Mouse (Mus musculus): ENCODE data around the gene Dnajc3. TPM values are rescaled to one million over a fixed set of nuclear protein-coding genes. Genes with fewer than 3 reads are reported as not detected.

Dnajc3 gene
- total and polyA plus RNA-seq, 3 experiments, result 29.0 to 40.6 (median 31.6) TPM

DNA sequence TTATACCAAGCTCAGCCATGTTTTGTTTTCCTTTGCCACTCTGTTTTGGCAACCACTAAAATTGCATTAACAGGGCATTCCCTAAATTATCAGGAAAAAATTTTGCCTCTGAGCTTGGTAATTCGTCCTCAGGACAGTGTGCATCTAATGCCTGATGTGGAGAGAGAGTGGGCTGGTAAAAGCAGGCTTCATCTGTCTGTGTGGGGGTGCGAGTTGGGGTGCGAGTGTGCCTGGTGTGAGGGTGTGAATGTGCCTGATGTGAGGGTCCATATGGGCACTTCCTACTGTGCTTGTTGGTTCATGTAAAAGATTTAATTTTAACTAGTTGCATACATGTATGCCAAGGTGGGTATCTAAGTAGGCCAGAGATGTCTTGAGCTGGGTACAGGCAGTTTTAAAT is 34.4 kb upstream of the Dnajc3 start:
- Histone ChIP-seq H3K36me3 (replicated peaks in 1 of 2; ENCODE audit: control insufficient read depth in 1 of 2, insufficient read depth in 1 of 2, low read length in 1 of 2) (peaks cover 0 to 3% of the 10 kb centered on the region in 2 experiments), H3K9ac (ENCODE audit: insufficient read depth, low read depth) (no peak overlapping the region), H3K4me3 (replicated peaks in 1 of 3; ENCODE audit: low read depth in 2 of 3, low read length in 2 of 3, poor library complexity in 1 of 3) (no peak overlapping the region), H3K27me3 (replicated peaks) (no peaks in the 10 kb centered on the region), H3K79me2 (replicated peaks; ENCODE audit: control insufficient read depth, extremely low read depth, insufficient read depth, poor library complexity, severe bottlenecking) (no peaks in the 10 kb centered on the region), H3K27ac (ENCODE audit: insufficient read depth, low read depth) (no peak overlapping the region), H3K4me2 (ENCODE audit: insufficient read depth, low read depth, poor library complexity, severe bottlenecking) (no peak overlapping the region), H3K9me3 (replicated peaks; ENCODE audit: low read length) (peaks cover 6% of the 10 kb centered on the region), H3K4me1 (ENCODE audit: control insufficient read depth in 1 of 2, insufficient read depth in 2 of 2) (no peaks in the 10 kb centered on the region)
- in situ Hi-C loops (cut with MboI; ENCODE audit: low pct_ligation_motif_present, low pct_unique_long_range_greater_than_20kb, low sequenced_read_pairs) (no loop called here), dilution Hi-C loops (cut with MboI; ENCODE audit: extremely low pct_ligation_motif_present, extremely low pct_unique_long_range_greater_than_20kb, low sequenced_read_pairs) (no loop called here)
- TF ChIP-seq ELF1 (IDR thresholded peaks at IDR 0.05; ENCODE audit: low read depth, low read length), result no peak
- TF ChIP-seq POLR2A (IDR thresholded peaks at IDR 0.05; ENCODE audit: low read depth, low read length), result no peak
- no peak for DNase-seq (ENCODE audit: extremely low read depth)

DNA sequence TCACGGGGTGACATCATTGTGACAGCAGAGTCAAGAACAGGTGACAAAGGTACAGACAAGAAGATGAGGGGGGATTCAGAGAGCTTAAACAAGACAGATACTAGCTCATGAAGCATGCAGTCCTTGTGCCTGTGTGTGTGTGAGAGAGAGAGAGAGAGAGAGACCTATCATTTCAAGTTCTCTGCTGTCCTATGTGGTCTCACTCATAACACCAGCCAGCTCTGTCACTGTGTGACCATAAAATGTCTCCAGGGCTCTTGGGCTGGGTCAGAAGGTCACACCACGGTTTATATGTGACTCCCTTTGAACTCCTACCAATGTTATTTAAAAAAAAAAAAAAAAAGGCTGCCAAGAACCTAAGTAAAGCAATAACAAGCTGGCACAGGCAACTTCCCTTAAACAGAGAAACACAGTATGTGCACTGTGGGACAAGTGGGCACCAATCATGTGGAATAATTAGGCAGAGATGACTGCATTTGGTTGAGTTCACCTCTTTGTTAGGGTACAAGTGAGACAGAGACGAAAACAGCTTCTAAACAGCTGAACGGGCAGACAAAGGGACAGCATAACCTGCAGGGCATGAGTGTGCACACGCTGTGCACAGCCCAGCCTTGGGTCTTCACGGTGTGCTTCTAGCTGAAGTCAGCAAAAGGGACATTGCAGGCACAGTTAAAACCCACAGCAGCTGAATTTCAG is 33.8 kb upstream of the Dnajc3 start:
- no peak overlapping the region for H3K4me3 ChIP-seq (replicated peaks in 1 of 3; ENCODE audit: low read depth in 2 of 3, low read length in 2 of 3, poor library complexity in 1 of 3)
- H3K9ac ChIP-seq (ENCODE audit: insufficient read depth, low read depth), result no peak overlapping the region
- H3K9me3 ChIP-seq (replicated peaks; ENCODE audit: low read length), result peaks cover 6% of the 10 kb centered on the region
- peaks cover 0 to 3% of the 10 kb centered on the region in 2 experiments for H3K36me3 ChIP-seq (replicated peaks in 1 of 2; ENCODE audit: control insufficient read depth in 1 of 2, insufficient read depth in 1 of 2, low read length in 1 of 2)
- no peak overlapping the region for H3K4me2 ChIP-seq (ENCODE audit: insufficient read depth, low read depth, poor library complexity, severe bottlenecking)
- TF ChIP-seq GABPA (IDR thresholded peaks at IDR 0.05; ENCODE audit: insufficient replicate concordance, low read depth, low read length) (no peak), TBP (conservative IDR thresholded peaks at IDR 0.05; ENCODE audit: low read depth, low read length) (no peak), MYC (IDR thresholded peaks at IDR 0.05; ENCODE audit: low read depth, low read length) (no peak), JUN (IDR thresholded peaks at IDR 0.05; ENCODE audit: insufficient read depth, low read depth, low read length) (no peak), NELFE (IDR thresholded peaks at IDR 0.05; ENCODE audit: low read depth, low read length) (no peak), EP300 (IDR thresholded peaks at IDR 0.05; ENCODE audit: low read length) (no peak), RCOR1 (conservative IDR thresholded peaks at IDR 0.05; ENCODE audit: low read depth, low read length) (no peak), JUND (conservative IDR thresholded peaks at IDR 0.05; ENCODE audit: low read depth, low read length) (no peak), ZMIZ1 (IDR thresholded peaks at IDR 0.05; ENCODE audit: low read depth, low read length) (no peak), ZNF384 (IDR thresholded peaks at IDR 0.05; ENCODE audit: low read depth, low read length) (no peak), MAX (IDR thresholded peaks at IDR 0.05; ENCODE audit: low read length) (no peak), ZKSCAN1 (IDR thresholded peaks at IDR 0.05; ENCODE audit: borderline replicate concordance, low read depth, low read length) (no peak), BHLHE40 (IDR thresholded peaks at IDR 0.05; ENCODE audit: low read depth, low read length) (no peak), SIN3A (IDR thresholded peaks at IDR 0.05; ENCODE audit: low read length) (no peak), KAT2A (IDR thresholded peaks at IDR 0.05; ENCODE audit: insufficient replicate concordance, low read length) (no peak), MEF2A (IDR thresholded peaks at IDR 0.05; ENCODE audit: borderline replicate concordance, low read depth, low read length) (no peak)
- H3K79me2 ChIP-seq (replicated peaks; ENCODE audit: control insufficient read depth, extremely low read depth, insufficient read depth, poor library complexity, severe bottlenecking), result no peaks in the 10 kb centered on the region
- H3K27me3 ChIP-seq (replicated peaks), result no peaks in the 10 kb centered on the region
- H3K27ac ChIP-seq (ENCODE audit: insufficient read depth, low read depth), result no peak overlapping the region
- dilution Hi-C loops (cut with MboI; ENCODE audit: extremely low pct_ligation_motif_present, extremely low pct_unique_long_range_greater_than_20kb, low sequenced_read_pairs), result no loop called here
- no peak for DNase-seq (ENCODE audit: extremely low read depth)
- in situ Hi-C loops (cut with MboI; ENCODE audit: low pct_ligation_motif_present, low pct_unique_long_range_greater_than_20kb, low sequenced_read_pairs), result no loop called here
- no peaks in the 10 kb centered on the region for H3K4me1 ChIP-seq (ENCODE audit: control insufficient read depth in 1 of 2, insufficient read depth in 2 of 2)
